Mouse (Mus musculus): ENCODE measurements around the gene Hook2. TPM values are rescaled to one million over a fixed set of nuclear protein-coding genes. Genes with fewer than 3 reads are reported as not detected.

Gene Hook2
- polyA plus RNA-seq, 1 experiment from 2014 or later = 11.3 TPM

DNA sequence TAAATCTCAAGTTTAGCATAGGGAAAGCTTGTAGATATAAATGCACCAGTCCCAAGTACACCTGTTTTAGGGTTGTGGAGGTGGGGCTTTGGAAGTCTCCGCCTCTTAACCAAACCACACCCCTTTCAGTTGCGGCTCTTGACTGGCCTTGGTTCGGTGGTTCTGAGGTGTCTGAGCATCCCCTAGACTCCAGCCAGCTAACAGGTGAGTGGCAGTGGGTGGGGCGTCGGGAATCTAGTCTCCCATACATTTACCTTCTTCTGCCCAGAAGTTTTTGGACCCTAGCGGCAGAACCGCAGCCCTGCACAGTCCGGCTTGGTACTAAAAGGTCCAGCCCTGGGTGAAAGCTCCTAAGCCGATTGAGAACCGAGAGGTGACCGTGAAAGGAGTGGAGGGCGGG is 40.6 kb upstream of the Hook2 start:
- H3K36me3 ChIP-seq (replicated peaks; ENCODE audit: control insufficient read depth, insufficient read depth, low read depth, low read length) = no peaks in the 10 kb centered on the region
- H3K4me1 ChIP-seq (ENCODE audit: control insufficient read depth, insufficient read depth, low read length) = peaks cover 4% of the 10 kb centered on the region
- H3K4me2 ChIP-seq (ENCODE audit: low read depth, low read length) = no peak overlapping the region
- no peaks in the 10 kb centered on the region for H3K9me3 ChIP-seq (replicated peaks; ENCODE audit: control insufficient read depth, low read length)
- peaks cover 36% of the 10 kb centered on the region for H3K27me3 ChIP-seq (ENCODE audit: control insufficient read depth, insufficient read depth, low read length)
- ATAC-seq (replicated peaks; ENCODE audit: insufficient number of reproducible peaks, low FRiP score, low TSS enrichment, low read depth) (no peak), DNase-seq (ENCODE audit: low spot score) (no peak)
- H3K27ac ChIP-seq (replicated peaks; ENCODE audit: low read depth, low read length) = no peak overlapping the region
- 19% methylated on average over 12 of the region's 12 CpGs for WGBS
- no peak overlapping the region for H3K9ac ChIP-seq (replicated peaks; ENCODE audit: low read length)
- H3K4me3 ChIP-seq (ENCODE audit: low read depth, low read length) = no peak overlapping the region

- ATAC-seq (replicated peaks; ENCODE audit: insufficient number of reproducible peaks, low FRiP score, low TSS enrichment, low read depth) (0 out of 2 replicates have a peak, but pooled peaks have one; percentile 22), DNase-seq (ENCODE audit: low spot score) (no peak)
- peaks cover 10% of the 10 kb centered on the region for H3K27me3 ChIP-seq (ENCODE audit: control insufficient read depth, insufficient read depth, low read length)
- no peak overlapping the region for H3K4me2 ChIP-seq (ENCODE audit: low read depth, low read length)
- H3K4me3 ChIP-seq (ENCODE audit: low read depth, low read length) = no peak overlapping the region
- no peak overlapping the region for H3K27ac ChIP-seq (replicated peaks; ENCODE audit: low read depth, low read length)
- H3K9ac ChIP-seq (replicated peaks; ENCODE audit: low read length) = no peak overlapping the region
- no peaks in the 10 kb centered on the region for H3K4me1 ChIP-seq (ENCODE audit: control insufficient read depth, insufficient read depth, low read length)
- H3K9me3 ChIP-seq (replicated peaks; ENCODE audit: control insufficient read depth, low read length) = no peaks in the 10 kb centered on the region
- no peaks in the 10 kb centered on the region; the same call in 1 of the 2 replicates for H3K36me3 ChIP-seq (replicated peaks; ENCODE audit: control insufficient read depth, insufficient read depth, low read depth, low read length)
- WGBS = 13% methylated on average over 18 of the region's 18 CpGs
Measured at GRCm38 (mm10) chr8:84952612-84953255, 37.7 kb upstream of the Hook2 start.

- Histone ChIP-seq H3K36me3 (replicated peaks; ENCODE audit: control insufficient read depth, insufficient read depth, low read depth, low read length) (no peaks in the 10 kb centered on the region; the same call in 1 of the 2 replicates), H3K9me3 (replicated peaks; ENCODE audit: control insufficient read depth, low read length) (no peaks in the 10 kb centered on the region), H3K4me3 (ENCODE audit: low read depth, low read length) (no peak overlapping the region), H3K27ac (replicated peaks; ENCODE audit: low read depth, low read length) (no peak overlapping the region), H3K4me1 (ENCODE audit: control insufficient read depth, insufficient read depth, low read length) (no peaks in the 10 kb centered on the region), H3K9ac (replicated peaks; ENCODE audit: low read length) (no peak overlapping the region), H3K4me2 (ENCODE audit: low read depth, low read length) (no peak overlapping the region), H3K27me3 (ENCODE audit: control insufficient read depth, insufficient read depth, low read length) (peaks cover 4% of the 10 kb centered on the region)
- WGBS = 37% methylated on average over 2 of the region's 2 CpGs
- ATAC-seq (replicated peaks; ENCODE audit: insufficient number of reproducible peaks, low FRiP score, low TSS enrichment, low read depth) = no peak
- DNase-seq (ENCODE audit: low spot score) = peak; percentile 83
Measured at GRCm38 (mm10) chr8:84956768-84957167, 33.6 kb upstream of the Hook2 start.

DNA sequence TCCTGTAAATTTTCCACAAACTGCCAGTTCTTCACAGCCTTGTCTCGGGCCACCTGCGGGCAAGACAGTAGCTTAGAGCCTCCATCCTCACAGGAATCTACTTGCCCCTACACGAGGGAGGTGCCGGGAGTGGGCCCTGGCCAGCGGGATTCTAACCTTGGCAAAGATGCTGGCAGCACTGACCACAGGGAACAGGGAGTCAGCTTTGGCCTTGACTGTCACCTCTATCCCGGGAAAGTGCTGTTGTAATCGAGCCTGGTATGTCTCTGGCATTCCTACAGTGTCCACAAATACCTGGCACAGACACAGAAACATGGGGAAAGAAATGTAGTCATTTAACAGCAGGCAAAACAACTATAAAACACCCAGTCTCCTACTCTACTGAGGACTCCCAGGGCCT is 30.6 kb upstream of the Hook2 start:
- Histone ChIP-seq H3K4me2 (ENCODE audit: low read depth, low read length) (no peak overlapping the region), H3K36me3 (replicated peaks; ENCODE audit: control insufficient read depth, insufficient read depth, low read depth, low read length) (no peaks in the 10 kb centered on the region; the same call in 1 of the 2 replicates), H3K4me1 (ENCODE audit: control insufficient read depth, insufficient read depth, low read length) (no peaks in the 10 kb centered on the region), H3K27ac (replicated peaks; ENCODE audit: low read depth, low read length) (no peak overlapping the region), H3K27me3 (ENCODE audit: control insufficient read depth, insufficient read depth, low read length) (no peaks in the 10 kb centered on the region), H3K4me3 (ENCODE audit: low read depth, low read length) (no peak overlapping the region), H3K9me3 (replicated peaks; ENCODE audit: control insufficient read depth, low read length) (no peaks in the 10 kb centered on the region), H3K9ac (replicated peaks; ENCODE audit: low read length) (no peak overlapping the region)
- 93% methylated on average over 7 of the region's 7 CpGs for WGBS
- ATAC-seq (replicated peaks; ENCODE audit: insufficient number of reproducible peaks, low FRiP score, low TSS enrichment, low read depth) (no peak), DNase-seq (ENCODE audit: low spot score) (no peak)

- Histone ChIP-seq H3K27me3 (ENCODE audit: control insufficient read depth, insufficient read depth, low read length) (no peaks in the 10 kb centered on the region), H3K4me2 (ENCODE audit: low read depth, low read length) (no peak overlapping the region), H3K4me1 (ENCODE audit: control insufficient read depth, insufficient read depth, low read length) (peaks cover 2% of the 10 kb centered on the region; the same call in 1 of the 2 replicates), H3K27ac (replicated peaks; ENCODE audit: low read depth, low read length) (no peak overlapping the region), H3K4me3 (ENCODE audit: low read depth, low read length) (peak overlapping the region; percentile 5; the same call in 1 of the 2 replicates), H3K9me3 (replicated peaks; ENCODE audit: control insufficient read depth, low read length) (no peaks in the 10 kb centered on the region), H3K9ac (replicated peaks; ENCODE audit: low read length) (no peak overlapping the region), H3K36me3 (replicated peaks; ENCODE audit: control insufficient read depth, insufficient read depth, low read depth, low read length) (no peaks in the 10 kb centered on the region)
- ATAC-seq (replicated peaks; ENCODE audit: insufficient number of reproducible peaks, low FRiP score, low TSS enrichment, low read depth) (no peak), DNase-seq (ENCODE audit: low spot score) (no peak)
- WGBS = 85% methylated on average over 4 of the region's 4 CpGs
Measured at GRCm38 (mm10) chr8:84963952-84964351, 26.5 kb upstream of the Hook2 start.

DNA sequence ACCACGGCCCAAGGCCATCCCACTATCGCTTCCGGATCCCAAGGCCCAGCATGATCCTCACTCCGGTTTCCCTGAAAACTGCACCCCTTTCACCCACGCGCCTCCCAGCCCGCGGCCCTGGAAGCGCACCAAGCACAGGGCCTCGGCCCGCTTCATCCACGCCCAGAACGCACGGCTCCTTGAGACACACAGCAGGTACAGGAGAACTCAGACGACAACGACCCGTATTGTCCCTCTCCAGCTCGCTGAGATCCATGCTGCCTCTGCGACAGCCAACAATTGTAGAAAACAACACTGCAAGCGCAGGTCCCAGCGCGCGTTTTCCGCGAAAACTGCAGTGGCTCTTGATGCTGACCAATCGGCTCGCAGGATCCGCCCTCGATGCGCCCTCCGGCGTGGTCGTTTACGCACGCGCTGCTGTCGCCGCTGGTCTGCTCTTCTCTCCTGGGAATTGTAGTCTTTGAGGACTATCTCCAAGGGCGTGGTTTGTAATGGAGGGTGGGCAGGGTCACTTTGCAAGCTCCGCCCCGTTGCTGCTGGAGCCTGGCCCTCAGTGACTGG is 24.6 kb upstream of the Hook2 start:
- H3K27me3 ChIP-seq (ENCODE audit: control insufficient read depth, insufficient read depth, low read length) = no peaks in the 10 kb centered on the region
- H3K4me2 ChIP-seq (ENCODE audit: low read depth, low read length) = peak overlapping the region; percentile 85
- peaks cover 6% of the 10 kb centered on the region for H3K4me1 ChIP-seq (ENCODE audit: control insufficient read depth, insufficient read depth, low read length)
- no peaks in the 10 kb centered on the region; the same call in 1 of the 2 replicates for H3K36me3 ChIP-seq (replicated peaks; ENCODE audit: control insufficient read depth, insufficient read depth, low read depth, low read length)
- ATAC-seq (replicated peaks; ENCODE audit: insufficient number of reproducible peaks, low FRiP score, low TSS enrichment, low read depth) (peak; percentile 62), DNase-seq (ENCODE audit: low spot score) (peak; percentile 97)
- 0 out of 2 replicates have a peak overlapping the region, but pooled peaks have one; percentile 5 for H3K27ac ChIP-seq (replicated peaks; ENCODE audit: low read depth, low read length)
- H3K9me3 ChIP-seq (replicated peaks; ENCODE audit: control insufficient read depth, low read length) = no peaks in the 10 kb centered on the region
- H3K9ac ChIP-seq (replicated peaks; ENCODE audit: low read length) = peak overlapping the region; percentile 72
- peak overlapping the region; percentile 66 for H3K4me3 ChIP-seq (ENCODE audit: low read depth, low read length)
- under 1% methylated on average over 41 of the region's 41 CpGs for WGBS

- Histone ChIP-seq H3K4me1 (ENCODE audit: control insufficient read depth, insufficient read depth, low read length) (peaks cover 7% of the 10 kb centered on the region), H3K4me3 (ENCODE audit: low read depth, low read length) (no peak overlapping the region), H3K4me2 (ENCODE audit: low read depth, low read length) (no peak overlapping the region), H3K27me3 (ENCODE audit: control insufficient read depth, insufficient read depth, low read length) (no peaks in the 10 kb centered on the region), H3K9ac (replicated peaks; ENCODE audit: low read length) (no peak overlapping the region), H3K9me3 (replicated peaks; ENCODE audit: control insufficient read depth, low read length) (no peaks in the 10 kb centered on the region), H3K36me3 (replicated peaks; ENCODE audit: control insufficient read depth, insufficient read depth, low read depth, low read length) (peaks cover 3% of the 10 kb centered on the region), H3K27ac (replicated peaks; ENCODE audit: low read depth, low read length) (no peak overlapping the region)
- ATAC-seq (replicated peaks; ENCODE audit: insufficient number of reproducible peaks, low FRiP score, low TSS enrichment, low read depth) = no peak
- 50% methylated on average over 3 of the region's 3 CpGs for WGBS
- no peak for DNase-seq (ENCODE audit: low spot score)
Measured at GRCm38 (mm10) chr8:84966603-84967002, 23.8 kb upstream of the Hook2 start.

- H3K9me3 ChIP-seq (replicated peaks; ENCODE audit: control insufficient read depth, low read length) = no peaks in the 10 kb centered on the region
- no peak overlapping the region for H3K4me2 ChIP-seq (ENCODE audit: low read depth, low read length)
- H3K36me3 ChIP-seq (replicated peaks; ENCODE audit: control insufficient read depth, insufficient read depth, low read depth, low read length) = peaks cover 3% of the 10 kb centered on the region
- no peak overlapping the region for H3K9ac ChIP-seq (replicated peaks; ENCODE audit: low read length)
- H3K4me1 ChIP-seq (ENCODE audit: control insufficient read depth, insufficient read depth, low read length) = peaks cover 7% of the 10 kb centered on the region
- H3K27me3 ChIP-seq (ENCODE audit: control insufficient read depth, insufficient read depth, low read length) = no peaks in the 10 kb centered on the region
- 87% methylated on average over 13 of the region's 13 CpGs for WGBS
- no peak for ATAC-seq (replicated peaks; ENCODE audit: insufficient number of reproducible peaks, low FRiP score, low TSS enrichment, low read depth)
- no peak overlapping the region for H3K27ac ChIP-seq (replicated peaks; ENCODE audit: low read depth, low read length)
- no peak for DNase-seq (ENCODE audit: low spot score)
- no peak overlapping the region for H3K4me3 ChIP-seq (ENCODE audit: low read depth, low read length)
Measured at GRCm38 (mm10) chr8:84967532-84968304, 22.7 kb upstream of the Hook2 start.
